Mouse (Mus musculus): ENCODE measurements around the gene Tor1aip2. TPM values are rescaled to one million over a fixed set of nuclear protein-coding genes. Genes with fewer than 3 reads are reported as not detected.

The Tor1aip2 gene
- polyA plus RNA-seq, 1 experiment from 2014 or later, result 134 TPM

DNA sequence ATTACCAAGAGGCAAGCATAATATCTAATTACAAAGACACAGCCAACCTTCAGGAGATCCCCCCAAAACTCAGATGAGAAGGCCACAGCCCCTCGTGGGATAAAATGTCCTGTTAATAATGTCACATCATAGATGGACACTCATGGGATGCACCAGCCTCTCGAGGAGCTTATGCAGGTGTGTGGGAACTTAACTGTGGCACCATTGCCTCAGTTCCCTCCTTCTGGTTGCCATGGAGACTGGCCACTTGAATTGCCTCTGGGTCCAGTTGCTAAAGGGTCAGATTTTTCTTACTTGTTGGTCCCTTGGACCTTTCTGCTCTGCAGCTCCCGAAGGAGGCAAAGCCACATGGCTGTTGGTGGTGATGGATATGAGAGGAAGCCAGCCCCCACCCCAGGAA is 42.5 kb downstream of the Tor1aip2 start:
- 62% methylated on average over 3 of the region's 3 CpGs for WGBS
- Histone ChIP-seq H3K27ac (ENCODE audit: low read length) (no peak overlapping the region), H3K9me3 (ENCODE audit: control insufficient read depth, low read depth, low read length) (no peaks in the 10 kb centered on the region), H3K4me2 (replicated peaks; ENCODE audit: low read depth, low read length) (no peak overlapping the region), H3K4me1 (ENCODE audit: control insufficient read depth, insufficient read depth, low read length) (no peaks in the 10 kb centered on the region), H3K9ac (replicated peaks; ENCODE audit: low read depth, low read length) (no peak overlapping the region), H3K27me3 (ENCODE audit: control insufficient read depth, insufficient read depth, low read length) (no peaks in the 10 kb centered on the region), H3K36me3 (ENCODE audit: control insufficient read depth, insufficient read depth, low read length) (no peaks in the 10 kb centered on the region), H3K4me3 (ENCODE audit: low read depth, low read length) (no peak overlapping the region)
- no peak for ATAC-seq (ENCODE audit: insufficient number of reproducible peaks, insufficient read depth, low FRiP score, low read depth)

DNA sequence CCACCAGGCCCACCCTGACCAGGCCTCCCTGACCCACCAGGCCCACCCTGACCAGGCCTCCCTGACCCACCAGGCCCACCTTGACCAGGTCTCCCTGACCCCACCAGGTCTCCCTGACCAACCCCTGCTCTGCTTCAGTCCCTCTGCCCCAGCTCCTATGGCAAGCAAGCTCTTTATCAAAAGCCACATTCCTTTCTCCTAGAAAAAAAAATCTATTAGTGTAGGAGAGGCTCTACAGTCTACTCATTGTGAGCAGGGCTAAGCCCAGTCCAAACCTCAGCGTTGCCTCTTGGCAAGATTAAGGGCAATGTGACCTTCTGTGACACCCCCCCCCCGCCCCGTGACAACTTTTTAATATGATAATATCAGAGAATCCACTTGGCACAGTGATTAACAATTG is 49.4 kb downstream of the Tor1aip2 start:
- 48% methylated on average over 3 of the region's 3 CpGs for WGBS
- ATAC-seq (ENCODE audit: insufficient number of reproducible peaks, insufficient read depth, low FRiP score, low read depth), result no peak
- no peak overlapping the region for H3K9ac ChIP-seq (replicated peaks; ENCODE audit: low read depth, low read length)
- no peaks in the 10 kb centered on the region for H3K36me3 ChIP-seq (ENCODE audit: control insufficient read depth, insufficient read depth, low read length)
- no peak overlapping the region for H3K4me2 ChIP-seq (replicated peaks; ENCODE audit: low read depth, low read length)
- H3K4me1 ChIP-seq (ENCODE audit: control insufficient read depth, insufficient read depth, low read length), result no peaks in the 10 kb centered on the region
- H3K4me3 ChIP-seq (ENCODE audit: low read depth, low read length), result no peak overlapping the region
- H3K27me3 ChIP-seq (ENCODE audit: control insufficient read depth, insufficient read depth, low read length), result no peaks in the 10 kb centered on the region
- H3K9me3 ChIP-seq (ENCODE audit: control insufficient read depth, low read depth, low read length), result no peaks in the 10 kb centered on the region
- H3K27ac ChIP-seq (ENCODE audit: low read length), result no peak overlapping the region

DNA sequence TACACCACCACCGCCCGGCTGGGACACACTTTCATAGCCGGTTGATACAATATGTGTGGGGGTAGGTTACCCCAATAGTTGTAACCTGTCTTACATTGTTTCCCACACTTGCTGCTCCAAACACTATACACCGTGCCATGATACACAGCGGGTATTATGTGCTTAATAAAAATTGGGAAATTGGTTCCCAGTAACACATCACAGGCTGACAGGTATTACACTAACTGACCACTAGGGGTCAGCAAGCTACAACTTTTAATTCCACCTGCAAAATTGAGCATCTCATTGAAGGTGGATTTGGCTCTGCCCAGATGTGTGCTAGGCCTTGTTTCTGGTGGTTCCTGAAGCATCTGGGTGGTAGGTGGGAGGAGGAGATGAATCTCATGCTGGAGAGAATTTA is 50.6 kb downstream of the Tor1aip2 start:
- Histone ChIP-seq H3K27me3 (ENCODE audit: control insufficient read depth, insufficient read depth, low read length) (no peaks in the 10 kb centered on the region), H3K9me3 (ENCODE audit: control insufficient read depth, low read depth, low read length) (no peaks in the 10 kb centered on the region), H3K4me2 (replicated peaks; ENCODE audit: low read depth, low read length) (no peak overlapping the region), H3K27ac (ENCODE audit: low read length) (no peak overlapping the region), H3K4me1 (ENCODE audit: control insufficient read depth, insufficient read depth, low read length) (no peaks in the 10 kb centered on the region), H3K4me3 (ENCODE audit: low read depth, low read length) (no peak overlapping the region), H3K9ac (replicated peaks; ENCODE audit: low read depth, low read length) (no peak overlapping the region), H3K36me3 (ENCODE audit: control insufficient read depth, insufficient read depth, low read length) (no peaks in the 10 kb centered on the region)
- 57% methylated on average over 5 of the region's 5 CpGs for WGBS
- no peak for ATAC-seq (ENCODE audit: insufficient number of reproducible peaks, insufficient read depth, low FRiP score, low read depth)

DNA sequence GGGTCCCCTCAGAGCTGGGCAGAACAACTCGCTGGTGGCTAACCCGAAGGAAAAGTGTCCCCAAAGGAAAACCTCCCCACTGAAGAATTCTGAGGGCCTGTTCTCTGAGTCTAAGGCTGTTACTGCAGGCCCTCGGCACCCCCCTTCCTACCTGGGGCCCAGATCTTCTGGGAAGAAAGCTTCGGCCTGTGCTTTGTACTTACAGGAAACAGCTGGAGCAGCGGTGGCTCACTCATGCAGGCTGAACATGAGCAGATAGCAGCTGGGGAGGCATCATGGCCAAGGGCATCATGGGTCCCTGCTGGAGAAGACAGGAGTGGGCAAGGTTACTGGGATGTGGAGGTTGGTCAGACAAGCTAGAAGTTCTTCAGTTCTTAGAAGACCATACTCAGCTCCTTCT is 52.4 kb downstream of the Tor1aip2 start:
- H3K4me1 ChIP-seq (ENCODE audit: control insufficient read depth, insufficient read depth, low read length), result no peaks in the 10 kb centered on the region
- no peaks in the 10 kb centered on the region for H3K36me3 ChIP-seq (ENCODE audit: control insufficient read depth, insufficient read depth, low read length)
- ATAC-seq (ENCODE audit: insufficient number of reproducible peaks, insufficient read depth, low FRiP score, low read depth), result no peak
- H3K4me3 ChIP-seq (ENCODE audit: low read depth, low read length), result no peak overlapping the region
- no peak overlapping the region for H3K27ac ChIP-seq (ENCODE audit: low read length)
- no peak overlapping the region for H3K9ac ChIP-seq (replicated peaks; ENCODE audit: low read depth, low read length)
- 68% methylated on average over 5 of the region's 5 CpGs for WGBS
- no peak overlapping the region for H3K4me2 ChIP-seq (replicated peaks; ENCODE audit: low read depth, low read length)
- H3K27me3 ChIP-seq (ENCODE audit: control insufficient read depth, insufficient read depth, low read length), result no peaks in the 10 kb centered on the region
- H3K9me3 ChIP-seq (ENCODE audit: control insufficient read depth, low read depth, low read length), result no peaks in the 10 kb centered on the region

DNA sequence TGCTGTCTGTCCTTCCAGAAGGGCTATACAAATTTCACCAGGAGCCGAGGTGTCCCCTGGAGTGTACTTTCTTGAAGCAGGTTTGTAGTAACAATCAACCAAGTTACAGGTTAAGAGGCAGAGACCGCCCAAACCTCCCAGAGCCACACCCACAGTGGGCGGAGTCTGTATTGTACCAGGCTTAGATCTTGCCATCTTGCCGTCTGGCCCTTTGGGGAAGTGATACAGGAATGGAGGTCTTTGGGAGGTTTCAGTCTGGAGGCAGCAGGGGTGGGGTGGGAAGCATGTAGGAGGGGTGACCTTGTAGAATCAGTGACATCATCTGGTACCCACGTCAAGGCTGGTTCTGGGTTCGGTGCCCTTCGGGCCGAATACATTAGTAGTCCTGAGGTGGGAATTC is 54.4 kb downstream of the Tor1aip2 start:
- Histone ChIP-seq H3K4me2 (replicated peaks; ENCODE audit: low read depth, low read length) (no peak overlapping the region), H3K27ac (ENCODE audit: low read length) (no peak overlapping the region), H3K4me3 (ENCODE audit: low read depth, low read length) (no peak overlapping the region), H3K4me1 (ENCODE audit: control insufficient read depth, insufficient read depth, low read length) (no peaks in the 10 kb centered on the region), H3K27me3 (ENCODE audit: control insufficient read depth, insufficient read depth, low read length) (no peaks in the 10 kb centered on the region), H3K36me3 (ENCODE audit: control insufficient read depth, insufficient read depth, low read length) (no peaks in the 10 kb centered on the region), H3K9me3 (ENCODE audit: control insufficient read depth, low read depth, low read length) (no peaks in the 10 kb centered on the region), H3K9ac (replicated peaks; ENCODE audit: low read depth, low read length) (no peak overlapping the region)
- ATAC-seq (ENCODE audit: insufficient number of reproducible peaks, insufficient read depth, low FRiP score, low read depth), result no peak
- WGBS, result 77% methylated on average over 8 of the region's 8 CpGs

DNA sequence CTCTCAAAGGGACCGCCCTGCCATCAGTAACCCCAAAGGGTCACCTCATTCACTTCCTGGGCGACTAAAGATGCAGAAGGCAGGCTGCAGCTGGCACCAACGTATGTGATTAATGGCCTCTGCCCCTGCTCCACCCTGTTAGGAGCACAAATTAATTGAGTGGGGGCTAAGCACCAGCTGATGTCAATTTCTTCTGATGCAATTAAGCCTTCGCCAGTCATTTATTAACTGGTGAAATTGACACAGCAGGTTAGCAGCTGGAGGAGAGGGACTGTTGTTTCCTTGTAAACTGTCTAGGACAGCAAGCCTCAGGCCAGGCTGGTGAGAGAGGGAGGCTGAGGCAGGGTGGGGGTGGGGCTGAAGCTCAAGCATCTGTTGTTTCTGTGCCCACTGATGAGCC is 54.8 kb downstream of the Tor1aip2 start:
- 37% methylated on average over 4 of the region's 4 CpGs for WGBS
- Histone ChIP-seq H3K4me2 (replicated peaks; ENCODE audit: low read depth, low read length) (no peak overlapping the region), H3K4me3 (ENCODE audit: low read depth, low read length) (no peak overlapping the region), H3K27ac (ENCODE audit: low read length) (no peak overlapping the region), H3K9me3 (ENCODE audit: control insufficient read depth, low read depth, low read length) (no peaks in the 10 kb centered on the region), H3K36me3 (ENCODE audit: control insufficient read depth, insufficient read depth, low read length) (no peaks in the 10 kb centered on the region), H3K9ac (replicated peaks; ENCODE audit: low read depth, low read length) (no peak overlapping the region), H3K27me3 (ENCODE audit: control insufficient read depth, insufficient read depth, low read length) (no peaks in the 10 kb centered on the region), H3K4me1 (ENCODE audit: control insufficient read depth, insufficient read depth, low read length) (no peaks in the 10 kb centered on the region)
- ATAC-seq (ENCODE audit: insufficient number of reproducible peaks, insufficient read depth, low FRiP score, low read depth), result no peak

DNA sequence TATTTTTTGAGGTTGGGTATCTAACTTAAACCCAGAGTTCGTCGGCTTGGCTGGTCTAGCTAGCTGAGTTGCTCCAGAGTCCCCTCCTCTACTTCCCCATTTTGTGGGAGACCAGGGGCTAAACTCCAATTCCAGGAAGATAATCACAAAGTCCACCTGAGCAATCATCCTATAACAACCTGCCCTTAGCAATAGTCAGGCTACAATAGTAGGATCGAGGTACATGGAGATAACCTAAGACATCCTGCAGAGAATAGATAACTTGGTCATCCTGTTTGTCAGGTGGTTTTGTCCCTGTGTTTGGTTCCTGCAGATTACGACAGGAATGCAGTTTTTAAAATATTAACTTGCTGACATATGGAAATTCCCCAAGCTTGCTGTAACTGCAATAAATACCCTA is 56.6 kb downstream of the Tor1aip2 start:
- H3K4me1 ChIP-seq (ENCODE audit: control insufficient read depth, insufficient read depth, low read length), result no peaks in the 10 kb centered on the region
- H3K27me3 ChIP-seq (ENCODE audit: control insufficient read depth, insufficient read depth, low read length), result no peaks in the 10 kb centered on the region
- H3K4me3 ChIP-seq (ENCODE audit: low read depth, low read length), result no peak overlapping the region
- H3K36me3 ChIP-seq (ENCODE audit: control insufficient read depth, insufficient read depth, low read length), result no peaks in the 10 kb centered on the region
- 77% methylated on average over 4 of the region's 4 CpGs for WGBS
- H3K4me2 ChIP-seq (replicated peaks; ENCODE audit: low read depth, low read length), result no peak overlapping the region
- H3K27ac ChIP-seq (ENCODE audit: low read length), result no peak overlapping the region
- ATAC-seq (ENCODE audit: insufficient number of reproducible peaks, insufficient read depth, low FRiP score, low read depth), result no peak
- no peaks in the 10 kb centered on the region for H3K9me3 ChIP-seq (ENCODE audit: control insufficient read depth, low read depth, low read length)
- no peak overlapping the region for H3K9ac ChIP-seq (replicated peaks; ENCODE audit: low read depth, low read length)

DNA sequence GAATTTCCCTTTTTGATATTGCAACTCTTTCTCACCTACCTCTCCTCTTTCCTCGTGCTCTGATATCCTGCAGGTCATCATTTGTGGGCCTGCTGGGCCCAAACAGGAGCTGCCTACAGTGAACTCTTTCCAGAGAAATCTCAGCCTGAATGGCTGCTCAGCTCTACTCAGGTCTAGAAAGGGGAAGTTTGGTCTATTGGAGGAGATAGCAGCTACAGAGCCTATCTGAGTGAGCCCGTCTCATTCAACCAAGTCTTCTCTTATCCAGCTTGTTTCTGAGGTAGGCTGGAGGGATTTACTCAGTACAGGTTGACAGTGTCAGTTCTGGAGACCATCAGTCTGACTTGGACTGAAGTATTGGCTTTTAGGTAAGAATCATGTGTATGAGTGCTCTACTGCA is 68.6 kb downstream of the Tor1aip2 start:
- no peaks in the 10 kb centered on the region for H3K9me3 ChIP-seq (ENCODE audit: control insufficient read depth, low read depth, low read length)
- no peaks in the 10 kb centered on the region for H3K4me1 ChIP-seq (ENCODE audit: control insufficient read depth, insufficient read depth, low read length)
- no peaks in the 10 kb centered on the region for H3K27me3 ChIP-seq (ENCODE audit: control insufficient read depth, insufficient read depth, low read length)
- H3K36me3 ChIP-seq (ENCODE audit: control insufficient read depth, insufficient read depth, low read length), result no peaks in the 10 kb centered on the region
- WGBS, result 94% methylated on average over 2 of the region's 2 CpGs
- H3K4me3 ChIP-seq (ENCODE audit: low read depth, low read length), result no peak overlapping the region
- no peak overlapping the region for H3K9ac ChIP-seq (replicated peaks; ENCODE audit: low read depth, low read length)
- no peak overlapping the region for H3K27ac ChIP-seq (ENCODE audit: low read length)
- ATAC-seq (ENCODE audit: insufficient number of reproducible peaks, insufficient read depth, low FRiP score, low read depth), result no peak
- no peak overlapping the region for H3K4me2 ChIP-seq (replicated peaks; ENCODE audit: low read depth, low read length)

DNA sequence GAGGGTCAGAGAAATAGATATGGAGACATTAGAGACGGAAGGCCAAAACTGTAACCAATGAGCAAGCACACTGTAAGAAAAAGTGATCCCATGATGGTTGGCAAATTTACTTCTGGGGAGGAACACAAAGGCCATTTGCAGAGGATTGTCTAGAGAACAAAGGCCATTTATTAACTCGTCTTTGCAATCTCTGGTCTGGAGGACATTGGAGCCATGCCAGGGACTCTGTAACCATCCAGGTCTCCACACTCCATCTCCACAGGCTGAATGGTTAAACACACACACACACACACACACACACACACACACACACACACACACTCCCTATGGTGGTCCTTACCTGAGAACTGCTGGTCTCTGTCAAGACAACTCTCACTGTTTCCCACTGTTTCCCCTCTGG is 70.2 kb downstream of the Tor1aip2 start:
- no peak for ATAC-seq (ENCODE audit: insufficient number of reproducible peaks, insufficient read depth, low FRiP score, low read depth)
- Histone ChIP-seq H3K4me3 (ENCODE audit: low read depth, low read length) (no peak overlapping the region), H3K9ac (replicated peaks; ENCODE audit: low read depth, low read length) (no peak overlapping the region), H3K27me3 (ENCODE audit: control insufficient read depth, insufficient read depth, low read length) (no peaks in the 10 kb centered on the region), H3K36me3 (ENCODE audit: control insufficient read depth, insufficient read depth, low read length) (no peaks in the 10 kb centered on the region), H3K4me2 (replicated peaks; ENCODE audit: low read depth, low read length) (no peak overlapping the region), H3K27ac (ENCODE audit: low read length) (no peak overlapping the region), H3K9me3 (ENCODE audit: control insufficient read depth, low read depth, low read length) (no peaks in the 10 kb centered on the region), H3K4me1 (ENCODE audit: control insufficient read depth, insufficient read depth, low read length) (no peaks in the 10 kb centered on the region)
- WGBS, result 76% methylated on average over 2 of the region's 2 CpGs
